23 mouse cellular contexts compared by ENCODE assay signal in the genomic region with DNA sequence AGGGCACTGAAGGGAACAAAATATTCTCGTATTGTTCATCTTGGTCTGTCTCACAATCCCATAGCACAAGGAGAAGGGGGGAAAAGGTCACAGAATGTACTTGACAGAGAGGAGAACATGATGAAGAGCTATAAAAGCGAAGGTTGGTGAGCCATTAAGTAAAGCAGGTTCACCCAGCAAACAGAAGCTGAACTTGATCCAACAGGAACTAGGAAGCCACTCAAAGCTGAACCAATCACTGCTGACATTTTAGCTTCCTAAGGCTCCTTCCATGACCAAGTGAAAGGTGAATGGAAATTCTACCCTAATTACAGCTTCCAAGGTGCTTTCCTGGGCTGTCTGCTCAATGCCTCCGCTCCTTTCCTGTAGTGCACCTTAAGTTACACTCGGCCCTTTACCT. TPM values are rescaled to one million over a fixed set of nuclear protein-coding genes. Genes with fewer than 3 reads are reported as not detected.
DNase-seq lines count a peak whose midpoint lies in the region; ATAC-seq and TF ChIP-seq lines count a peak whose summit lies in the region.
"Had no signal": no experiment of that assay in that cellular context is flagged by ENCODE, and none has a peak within 500 bp of the region (broad histone marks: within the 10 kb centered on the region; RNA-seq: fewer than 3 reads in every experiment).

No protein-coding gene starts in this region.

- H3K4me3 ChIP-seq in intestine, postnatal 0 days (ENCODE audit: low read depth, low read length): no peak overlapping the region
- no peak overlapping the region for H3K4me3 ChIP-seq in intestine, embryonic 16.5 days (ENCODE audit: low read length)
- H3K4me3 ChIP-seq in small intestine, adult 2 months (ENCODE audit: low read depth, low read length): no peak overlapping the region
- H3K4me3 ChIP-seq: embryonic facial prominence, embryonic 13.5 days; embryonic facial prominence, embryonic 15.5 days; erythroblast, embryonic 14.5 days; forebrain, embryonic 10.5 days; forebrain, embryonic 12.5 days had no signal

- TF ChIP-seq CTCF in intestine, postnatal 0 days (IDR thresholded peaks at IDR 0.05; ENCODE audit: low read depth): no peak
- no peak for TF ChIP-seq CTCF in small intestine, adult 2 months (IDR thresholded peaks at IDR 0.05; ENCODE audit: extremely low read depth, insufficient read length, insufficient replicate concordance, low read depth, low read length)

- WGBS in intestine, postnatal 0 days: 76% methylated on average over 4 of the region's 4 CpGs
- WGBS in intestine, embryonic 16.5 days: 83% methylated on average over 4 of the region's 4 CpGs
- WGBS in large intestine, adult 2 months: 37% methylated on average over 4 of the region's 4 CpGs
- 34% methylated on average over 4 of the region's 4 CpGs for WGBS in small intestine, adult 2 months

- H3K27me3 ChIP-seq in intestine, postnatal 0 days (replicated peaks; ENCODE audit: control insufficient read depth, insufficient read depth, low read length): no peaks in the 10 kb centered on the region
- no peaks in the 10 kb centered on the region for H3K27me3 ChIP-seq in intestine, embryonic 16.5 days (replicated peaks; ENCODE audit: control insufficient read depth, insufficient read depth, low read length)
- H3K27me3 ChIP-seq in small intestine, adult 2 months (ENCODE audit: control insufficient read depth, insufficient read depth, low read length): no peaks in the 10 kb centered on the region
- H3K27me3 ChIP-seq: embryonic facial prominence, embryonic 13.5 days; embryonic facial prominence, embryonic 15.5 days; forebrain, embryonic 12.5 days had no signal

- no peak overlapping the region for H3K4me2 ChIP-seq in intestine, postnatal 0 days (replicated peaks; ENCODE audit: low read depth)
- H3K4me2 ChIP-seq in intestine, embryonic 16.5 days (ENCODE audit: low read depth, low read length): no peak overlapping the region
- H3K4me2 ChIP-seq: embryonic facial prominence, embryonic 13.5 days; embryonic facial prominence, embryonic 15.5 days; forebrain, embryonic 12.5 days had no signal

- H3K27ac ChIP-seq in intestine, postnatal 0 days (ENCODE audit: low read depth, low read length): no peak overlapping the region
- no peak overlapping the region for H3K27ac ChIP-seq in intestine, embryonic 16.5 days (ENCODE audit: low read length)
- peak overlapping the region; percentile 95 for H3K27ac ChIP-seq in small intestine, adult 2 months (ENCODE audit: insufficient read depth, low read depth, low read length)
- H3K27ac ChIP-seq: embryonic facial prominence, embryonic 13.5 days; embryonic facial prominence, embryonic 15.5 days; forebrain, embryonic 10.5 days; forebrain, embryonic 12.5 days had no signal

- H3K9ac ChIP-seq in intestine, postnatal 0 days (ENCODE audit: low read depth, low read length): no peak overlapping the region
- H3K9ac ChIP-seq in intestine, embryonic 16.5 days (ENCODE audit: low read depth, low read length): no peak overlapping the region
- H3K9ac ChIP-seq: embryonic facial prominence, embryonic 13.5 days; embryonic facial prominence, embryonic 15.5 days; forebrain, embryonic 12.5 days had no signal

- no peaks in the 10 kb centered on the region for H3K9me3 ChIP-seq in intestine, postnatal 0 days (ENCODE audit: control insufficient read depth)
- H3K9me3 ChIP-seq in intestine, embryonic 16.5 days (ENCODE audit: control insufficient read depth, low read length): no peaks in the 10 kb centered on the region
- H3K9me3 ChIP-seq: embryonic facial prominence, embryonic 15.5 days; forebrain, embryonic 10.5 days; forebrain, embryonic 12.5 days had no signal

- H3K4me1 ChIP-seq in intestine, postnatal 0 days (replicated peaks; ENCODE audit: control insufficient read depth, insufficient read depth, low read length): peaks cover 9% of the 10 kb centered on the region
- no peaks in the 10 kb centered on the region for H3K4me1 ChIP-seq in intestine, embryonic 16.5 days (ENCODE audit: control insufficient read depth, insufficient read depth, low read length)
- peaks cover 35% of the 10 kb centered on the region; the same call in 1 of the 2 replicates for H3K4me1 ChIP-seq in small intestine, adult 2 months (ENCODE audit: control insufficient read depth, insufficient read depth, insufficient read length, low read length)

- peaks cover 4% of the 10 kb centered on the region for H3K36me3 ChIP-seq in intestine, postnatal 0 days (ENCODE audit: control insufficient read depth, insufficient read depth)
- no peaks in the 10 kb centered on the region for H3K36me3 ChIP-seq in intestine, embryonic 16.5 days (ENCODE audit: control insufficient read depth, insufficient read depth, low read length)
- peaks cover 27% of the 10 kb centered on the region for H3K36me3 ChIP-seq in small intestine, adult 2 months (ENCODE audit: control insufficient read depth, insufficient read depth, low read length)
- H3K36me3 ChIP-seq: embryonic facial prominence, embryonic 13.5 days; forebrain, embryonic 12.5 days had no signal

- 0 out of 2 replicates have a peak, but pooled peaks have one; percentile 6 for ATAC-seq in intestine, postnatal 0 days
- ATAC-seq in intestine, embryonic 16.5 days: no peak
- ATAC-seq: forebrain, embryonic 14.5 days; forebrain, embryonic 16.5 days had no signal

- no peak for TF ChIP-seq POLR2A in small intestine, adult 2 months (IDR thresholded peaks at IDR 0.05; ENCODE audit: low read depth, low read length)

- peak; percentile 34 for DNase-seq in lung, postnatal 25 days (ENCODE audit: low spot score)
- no peak for DNase-seq in lung, postnatal 14 days
- peak; percentile 92 for DNase-seq in large intestine, adult 2 months (ENCODE audit: low read depth, low spot score)
- no peak for DNase-seq in adipocyte (ENCODE audit: low spot score)
- no peak for DNase-seq in urinary bladder, postnatal 25 days (ENCODE audit: low spot score)
- DNase-seq: adrenal gland, adult 8-10 months; adrenal gland, postnatal 14 days; adrenal gland, postnatal 36 days; cerebellum, adult 11-12 months; cerebellum, adult 2 months; cerebellum, adult 9-10 months; cerebellum, postnatal 10 days; cerebellum, postnatal 25 days had no signal

RNA-seq across cellular contexts. Expression of gene Pdlim1, which starts 20.5 kb away (rescaled TPM):
- 167 and 175 TPM in 2 replicates for polyA plus RNA-seq in intestine, postnatal 0 days (2015; fragmentation: Nextera tagmentation; extraction: Ambion mirVana)
- polyA plus RNA-seq in intestine, embryonic 16.5 days (2015; fragmentation: Nextera tagmentation; extraction: Ambion mirVana): 217 and 222 TPM in 2 replicates
- 497 and 506 TPM in 2 replicates for polyA plus RNA-seq in large intestine, adult 2 months (2012; rRNA removed)
- polyA plus RNA-seq in small intestine, adult 2 months (2012; rRNA removed): 92.8 and 353 TPM in 2 replicates

Comparison
In these comparisons a context has a peak if more than half of its experiments do, and no peak if none do; other contexts are left out.
1. DNase-seq: peak in lung, postnatal 25 days (single experiment) and large intestine, adult 2 months (single experiment); none in lung, postnatal 14 days (single experiment), adipocyte (single experiment) and urinary bladder, postnatal 25 days (single experiment).